Mouse (Mus musculus) layer of hippocampus, postnatal 14 days (tissue): ENCODE results near the gene Olfr1089. TPM values are rescaled to one million over a fixed set of nuclear protein-coding genes. Genes with fewer than 3 reads are reported as not detected.
A peak's percentile ranks its signal among the peaks of the same experiment; 100 is the strongest.

ENCODE experiments used
- DNase-seq, 2 experiments: peaks; one replicate each; pipeline ENCODE4 v3.0.0; 2021 to 2022; ENCODE audit warnings: low spot score in 2 of 2, mixed read lengths in 1 of 2
- long read RNA-seq, 2 experiments: library from polyadenylated mRNA; stranded (forward); transcript quantifications; one replicate each; pipeline ENCODE4 v2.0.0; 2021
- total RNA-seq, 2 experiments: library from RNA; stranded (reverse); gene quantifications; 2 replicates each; pipeline ENCODE4 v1.2.3; 2021

Gene Olfr1089
- total RNA-seq: not detected
- long read RNA-seq, experiment 1: 0 reads
- long read RNA-seq, experiment 2: 0 reads

DNA sequence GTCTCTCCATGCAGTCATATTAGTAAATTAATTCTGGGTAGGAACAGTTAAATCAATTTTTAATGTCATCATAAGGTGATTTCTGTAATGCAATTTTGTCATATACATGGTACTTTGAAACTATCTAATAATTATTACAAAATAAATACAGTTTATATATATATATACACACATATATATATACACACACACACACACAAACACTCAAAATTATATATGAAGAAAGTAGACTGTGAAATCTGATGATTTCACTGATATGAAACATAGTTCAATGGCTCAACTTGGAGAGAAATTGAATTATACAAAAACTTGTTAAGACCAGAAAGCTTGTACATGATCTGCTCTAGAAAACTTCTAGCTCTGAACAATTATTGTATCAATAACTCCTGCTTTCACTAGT is at the start of gene Olfr1089:
Gene Olfr1089, minus strand, starts transcription at position 101 of the 400 bp plus-strand sequence.
- DNase-seq: no peak

DNA sequence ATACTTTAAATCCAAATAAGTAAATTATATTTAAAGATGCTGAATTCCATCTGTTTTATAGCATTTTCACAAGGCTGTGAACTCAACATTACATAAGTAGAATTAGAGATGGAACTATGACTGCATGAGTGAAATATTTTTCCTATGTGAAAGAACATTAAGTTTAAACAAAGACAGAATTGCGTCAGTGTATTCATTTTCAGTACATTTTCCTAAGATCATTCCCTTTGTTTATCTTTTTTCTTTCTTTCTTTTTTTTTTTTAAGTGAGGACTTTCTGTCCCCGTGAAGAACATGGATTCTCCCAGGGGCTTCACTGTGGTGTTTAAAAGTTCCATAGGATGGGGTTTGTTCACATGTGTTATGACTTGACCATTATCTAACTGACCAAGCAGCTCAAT is 48.7 kb upstream of the Olfr1089 start, which contains the start of gene Olfr1093:
Gene Olfr1093, plus strand, starts transcription at position 301 of the 400 bp plus-strand sequence.
- DNase-seq: no peak

DNA sequence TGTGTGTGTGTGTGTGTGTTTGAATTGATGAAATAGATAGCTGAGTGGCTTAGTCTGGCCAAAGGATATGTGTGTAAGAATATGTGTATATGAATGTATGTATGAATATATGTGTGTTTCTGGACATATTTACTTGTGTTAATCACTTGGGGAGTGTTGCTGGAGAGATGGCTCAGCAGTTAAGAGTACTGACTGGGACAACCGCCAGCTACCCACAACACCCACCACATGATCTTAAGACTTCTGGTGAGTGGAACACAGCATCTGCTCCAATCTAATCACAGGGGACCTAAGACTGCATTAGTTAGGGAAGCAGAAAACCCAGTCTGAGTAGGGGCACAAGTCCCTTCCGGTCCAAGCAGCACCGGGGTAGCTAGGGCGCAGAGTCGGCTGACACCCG is 27.5 kb upstream of the Olfr1089 start:
- DNase-seq: peak in 1 of 2 experiments; percentile 5

DNA sequence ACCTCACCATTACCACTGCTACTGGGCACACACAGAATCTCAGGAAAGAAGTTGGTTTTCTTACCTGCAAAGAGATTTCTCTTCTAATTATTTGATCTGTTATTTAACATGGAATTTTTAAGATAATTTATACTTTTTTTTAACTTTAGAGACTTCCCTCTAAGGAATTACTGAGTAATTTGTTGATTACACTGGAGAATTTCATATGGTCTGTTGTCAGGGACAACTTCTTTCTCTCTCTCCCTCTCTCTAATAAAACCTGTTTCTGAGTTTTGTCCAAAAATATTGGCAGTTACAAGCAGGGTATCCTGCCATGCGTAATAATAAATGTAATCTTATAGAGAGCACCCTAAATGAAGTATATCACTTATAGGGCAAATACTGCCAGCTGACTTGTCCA is 25.4 kb upstream of the Olfr1089 start, which contains the start of gene Olfr1090:
Gene Olfr1090, minus strand, starts transcription at position 101 of the 400 bp plus-strand sequence.
- no peak for DNase-seq

DNA sequence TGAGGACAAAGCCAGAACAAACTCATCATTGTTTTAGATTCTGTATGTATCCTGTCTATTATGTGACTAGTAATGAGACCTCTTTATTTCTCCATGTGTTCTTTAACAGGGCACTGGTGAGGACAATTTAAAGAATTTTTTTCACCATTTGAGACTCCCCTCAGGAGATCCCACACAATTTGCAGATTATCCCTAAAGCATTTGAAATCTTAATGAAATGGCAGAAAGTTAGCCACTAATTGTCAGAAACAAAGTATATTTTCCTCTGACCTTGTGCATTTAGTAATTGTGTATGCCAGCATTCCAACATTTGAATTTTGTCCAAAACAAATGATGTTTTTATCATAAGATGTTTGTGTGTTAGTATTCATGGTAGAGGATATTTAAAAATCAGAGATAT is 35.2 kb downstream of the Olfr1089 start, which contains the start of gene Olfr1087:
Gene Olfr1087, minus strand, starts transcription at position 101 of the 400 bp plus-strand sequence.
- DNase-seq: no peak

Other genes starting within 250 kb of the Olfr1089 start
- not detected for gene Olfr228, start 246.3 kb downstream of the Olfr1089 start, total RNA-seq
- not detected for gene Olfr1076, start 225.2 kb downstream of the Olfr1089 start, total RNA-seq
- gene Olfr1079, start 191.2 kb downstream of the Olfr1089 start, total RNA-seq: not detected
- not detected for gene Olfr1080, start 175.5 kb downstream of the Olfr1089 start, total RNA-seq
- not detected for gene Olfr1082, start 134.7 kb downstream of the Olfr1089 start, total RNA-seq
- not detected for gene Olfr1084, start 94.0 kb downstream of the Olfr1089 start, total RNA-seq
- gene Olfr1085, start 71.7 kb downstream of the Olfr1089 start, total RNA-seq: not detected
- gene Olfr1086, start 53.6 kb downstream of the Olfr1089 start, total RNA-seq: not detected
- not detected for gene Olfr1087, start 35.3 kb downstream of the Olfr1089 start, total RNA-seq
- not detected for gene Olfr1090, start 25.3 kb upstream of the Olfr1089 start, total RNA-seq
- not detected for gene Olfr1093, start 48.8 kb upstream of the Olfr1089 start, total RNA-seq
- gene Olfr141, start 76.3 kb upstream of the Olfr1089 start, total RNA-seq: not detected
- not detected for gene Olfr1094, start 91.0 kb upstream of the Olfr1089 start, total RNA-seq
- gene Olfr1095, start 118.0 kb upstream of the Olfr1089 start, total RNA-seq: not detected
- not detected for gene Gm13723, start 141.1 kb upstream of the Olfr1089 start, total RNA-seq
- gene Olfr1097, start 158.5 kb upstream of the Olfr1089 start, total RNA-seq: not detected
- gene Olfr1098, start 190.8 kb upstream of the Olfr1089 start, total RNA-seq: not detected
- not detected for gene Olfr1099, start 227.0 kb upstream of the Olfr1089 start, total RNA-seq
- gene Olfr1100, start 246.3 kb upstream of the Olfr1089 start, total RNA-seq: not detected